Mouse (Mus musculus) brain, embryonic 14.5 days (tissue): ENCODE measurements at regions not wholly inside any gene's neighbourhood (a gene's known extent, or its start where the extent isn't known, plus 50 kb on each side); places are given as distances from the start of the nearest gene placed in this dataset.

Source experiments
- CTCF ChIP-seq: fragments of 200-500 bp; IDR thresholded peaks from 2 replicates; pipeline ENCODE4 v1.5.1; 2012; ENCODE audit warnings: inconsistent platforms, mild to moderate bottlenecking, moderate library complexity, borderline replicate concordance; ENCODE audit not compliant: insufficient read depth, insufficient read length; ENCODE audit errors: extremely low read depth
- POLR2A ChIP-seq: fragments of 200-500 bp; IDR thresholded peaks from 2 replicates; pipeline ENCODE4 v1.6.1; 2012; ENCODE audit warnings: mild to moderate bottlenecking, inconsistent platforms, borderline replicate concordance; ENCODE audit not compliant: poor library complexity, insufficient read depth, insufficient read length, severe bottlenecking; ENCODE audit errors: extremely low read depth

DNA sequence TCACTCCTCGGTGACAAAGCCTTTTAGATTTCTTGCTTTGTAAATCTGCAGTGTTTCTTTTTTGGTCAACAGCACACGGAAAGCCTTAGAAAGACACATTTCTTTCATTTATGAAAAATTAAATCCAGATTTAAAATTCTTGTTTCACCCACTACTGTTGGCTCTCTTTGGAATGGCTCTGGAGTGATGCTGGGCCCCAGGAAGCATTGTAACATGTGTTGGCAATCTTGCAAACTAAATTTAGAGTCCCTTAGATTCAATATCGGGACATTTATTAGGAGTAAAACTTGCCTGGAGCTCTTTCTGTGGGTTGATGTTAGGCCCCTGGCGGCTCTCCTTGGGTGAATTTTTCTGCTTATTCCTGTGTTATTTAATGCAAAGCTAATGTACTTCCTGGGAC, 405.2 kb upstream of the Fam241a start:
- TF ChIP-seq CTCF = no peak
- no peak for TF ChIP-seq POLR2A
